Mouse (Mus musculus) liver, postnatal 0 days (tissue): ENCODE measurements around the gene Myo9a. TPM values are rescaled to one million over a fixed set of nuclear protein-coding genes. Genes with fewer than 3 reads are reported as not detected.
"Not testable (repeated sequence)": the region's sequence is repeated elsewhere in the genome, so short reads cannot be mapped to it uniquely, and the experiment has no call there.

Source experiments
- ATAC-seq: fragments of 200-750 bp; cut with Nextera tagmentation; 2 replicates; pipeline ENCODE4 v1.8.0; 2017; ENCODE audit warnings: mild to moderate bottlenecking, moderate library complexity
- DNase-seq: peaks from one replicate; pipeline ENCODE4 v3.0.0-alpha.2; 2016
- H3K27ac ChIP-seq: fragments of 300-500 bp; sonication (generic); 2 replicates; pipeline ENCODE4 v1.5.1; 2014; ENCODE audit warnings: antibody characterized with exemption, moderate library complexity, mild to moderate bottlenecking, low read depth
- H3K27me3 ChIP-seq: fragments of 300-500 bp; sonication (generic); 2 replicates; pipeline ENCODE4 v1.6.1; 2014; ENCODE audit warnings: low read length, control low read depth, mixed read lengths; ENCODE audit not compliant: insufficient read depth
- H3K36me3 ChIP-seq: fragments of 300-500 bp; sonication (generic); replicated peaks from 2 replicates; pipeline ENCODE4 v1.6.1; 2014; ENCODE audit warnings: mild to moderate bottlenecking, control low read depth, low read length, moderate library complexity, mixed read lengths; ENCODE audit not compliant: insufficient read depth
- H3K4me1 ChIP-seq: fragments of 300-500 bp; sonication (generic); 2 replicates; pipeline ENCODE4 v1.6.1; 2014; ENCODE audit warnings: antibody characterized with exemption, mild to moderate bottlenecking, control low read depth; ENCODE audit not compliant: insufficient read depth
- H3K4me2 ChIP-seq: fragments of 300-500 bp; sonication (generic); 2 replicates; pipeline ENCODE4 v1.6.1; 2014; ENCODE audit warnings: low read depth, mild to moderate bottlenecking, low read length, moderate library complexity, mixed read lengths
- H3K4me3 ChIP-seq: fragments of 300-500 bp; sonication (generic); 2 replicates; pipeline ENCODE4 v1.5.1; 2014; ENCODE audit warnings: low read depth, low read length
- H3K9ac ChIP-seq: fragments of 300-500 bp; sonication (generic); replicated peaks from 2 replicates; pipeline ENCODE4 v1.6.1; 2014; ENCODE audit warnings: mild to moderate bottlenecking, moderate library complexity
- H3K9me3 ChIP-seq: fragments of 300-500 bp; sonication (generic); 2 replicates; pipeline ENCODE4 v1.6.1; 2016; ENCODE audit warnings: mild to moderate bottlenecking, control low read depth, low read length, mixed read lengths
- CTCF ChIP-seq: sonication (generic); IDR thresholded peaks from 2 replicates; pipeline ENCODE4 v1.5.1; 2016; ENCODE audit warnings: antibody characterized with exemption, low read depth
- EP300 ChIP-seq: IDR thresholded peaks from 2 replicates; pipeline ENCODE4 v1.6.1; 2016; ENCODE audit warnings: antibody characterized with exemption, low read depth, mild to moderate bottlenecking
- WGBS: fragments of 180-500 bp; shearing (Covaris S2); extraction: QIAGEN DNeasy Blood & Tissue Kit; methylation state at CpG from one replicate; pipeline ENCODE4 v1.1.7; 2014; ENCODE audit not compliant: insufficient replicate concordance; 5-methylcytosine and 5-hydroxymethylcytosine counted together
- polyA plus RNA-seq: library from polyadenylated mRNA; unstranded; fragments of >200 nt; fragmentation: Nextera tagmentation; extraction: Ambion mirVana; gene quantifications from 2 replicates; pipeline ENCODE4 v1.2.1, GENCODE M21; 2015

The Myo9a gene
- polyA plus RNA-seq, 1 experiment from 2014 or later = 2.9 TPM

GRCm38 (mm10) chr9:59956496-59956895 lies 205.8 kb downstream of the Myo9a start:
- H3K4me1 ChIP-seq = no peaks in the 10 kb centered on the region
- no peaks in the 10 kb centered on the region for H3K9me3 ChIP-seq
- WGBS = 52% methylated on average over 6 of the region's 6 CpGs
- H3K27ac ChIP-seq = no peak overlapping the region
- DNase-seq (no peak), ATAC-seq (no peak)
- TF ChIP-seq EP300 (no peak), CTCF (no peak)
- no peak overlapping the region for H3K4me2 ChIP-seq
- no peaks in the 10 kb centered on the region for H3K36me3 ChIP-seq
- H3K9ac ChIP-seq = no peak overlapping the region
- H3K4me3 ChIP-seq = no peak overlapping the region
- H3K27me3 ChIP-seq = peaks cover 2% of the 10 kb centered on the region; the same call in 1 of the 2 replicates

- not testable (repeated sequence) for DNase-seq, H3K9me3 ChIP-seq, H3K9ac ChIP-seq, H3K4me3 ChIP-seq, H3K4me1 ChIP-seq, ATAC-seq, H3K36me3 ChIP-seq, H3K27me3 ChIP-seq, H3K27ac ChIP-seq, H3K4me2 ChIP-seq
- 61% methylated on average over 1 of the region's 1 CpGs for WGBS
Observed at GRCm38 (mm10) chr9:59958115-59958514, 207.4 kb downstream of the Myo9a start.

GRCm38 (mm10) chr9:59959276-59959675 lies 208.6 kb downstream of the Myo9a start:
- DNase-seq (peak; percentile 82), ATAC-seq (peak; percentile 73; the same call in 1 of the 2 replicates)
- no peaks in the 10 kb centered on the region for H3K27me3 ChIP-seq
- H3K27ac ChIP-seq = no peak overlapping the region
- H3K36me3 ChIP-seq = no peaks in the 10 kb centered on the region
- H3K9ac ChIP-seq = no peak overlapping the region
- H3K4me1 ChIP-seq = no peaks in the 10 kb centered on the region
- H3K4me3 ChIP-seq = no peak overlapping the region
- WGBS = 3% methylated on average over 8 of the region's 8 CpGs
- no peak overlapping the region for H3K4me2 ChIP-seq
- TF ChIP-seq EP300 (no peak), CTCF (peak; percentile 80)
- no peaks in the 10 kb centered on the region for H3K9me3 ChIP-seq

GRCm38 (mm10) chr9:59960559-59960958 lies 209.9 kb downstream of the Myo9a start, which contains the start of gene Nr2e3:
Gene Nr2e3 (minus strand): TSS chr9:59960659.
- Histone ChIP-seq H3K27me3 (no peaks in the 10 kb centered on the region), H3K9ac (no peak within 1 kb of the TSS), H3K4me3 (no peak within 1 kb of the TSS), H3K4me1 (no peaks in the 10 kb centered on the region), H3K9me3 (no peaks in the 10 kb centered on the region), H3K36me3 (no peaks in the 10 kb centered on the region), H3K4me2 (no peak within 1 kb of the TSS), H3K27ac (no peak within 1 kb of the TSS)
- ATAC-seq = no peak
- no peak for DNase-seq
- WGBS = 81% methylated on average over 10 of the region's 10 CpGs
- TF ChIP-seq EP300 = no peak
- no peak for TF ChIP-seq CTCF

- no peak for DNase-seq
- no peak overlapping the region for H3K9ac ChIP-seq
- H3K4me3 ChIP-seq = no peak overlapping the region
- H3K4me1 ChIP-seq = no peaks in the 10 kb centered on the region
- H3K36me3 ChIP-seq = no peaks in the 10 kb centered on the region
- no peak overlapping the region for H3K4me2 ChIP-seq
- no peak overlapping the region for H3K27ac ChIP-seq
- H3K27me3 ChIP-seq = no peaks in the 10 kb centered on the region
- no peak for ATAC-seq
- no peak for TF ChIP-seq EP300
- no peak for TF ChIP-seq CTCF
- 65% methylated on average over 14 of the region's 14 CpGs for WGBS
- no peaks in the 10 kb centered on the region for H3K9me3 ChIP-seq
Observed at GRCm38 (mm10) chr9:59961201-59961955, 210.7 kb downstream of the Myo9a start.

- H3K9ac ChIP-seq = no peak overlapping the region
- H3K27me3 ChIP-seq = 0 out of 2 replicates have a peak, but pooled peaks cover 2% of the 10 kb centered on the region
- H3K27ac ChIP-seq = no peak overlapping the region
- no peak for TF ChIP-seq EP300
- H3K4me3 ChIP-seq = no peak overlapping the region
- DNase-seq (no peak), ATAC-seq (no peak)
- H3K4me2 ChIP-seq = no peak overlapping the region
- no peaks in the 10 kb centered on the region for H3K4me1 ChIP-seq
- H3K9me3 ChIP-seq = no peaks in the 10 kb centered on the region
- 73% methylated on average over 3 of the region's 3 CpGs for WGBS
- H3K36me3 ChIP-seq = no peaks in the 10 kb centered on the region
Observed at GRCm38 (mm10) chr9:59964367-59964766, 213.7 kb downstream of the Myo9a start.
